Mouse (Mus musculus): ENCODE measurements around the gene Klk1. TPM values are rescaled to one million over a fixed set of nuclear protein-coding genes. Genes with fewer than 3 reads are reported as not detected.
"Not testable (repeated sequence)": the region's sequence is repeated elsewhere in the genome, so short reads cannot be mapped to it uniquely, and the experiment has no call there.

The Klk1 gene
- polyA plus RNA-seq (2015; fragmentation: Nextera tagmentation; extraction: Ambion mirVana): not detected in 2 replicates

GRCm38 (mm10) chr7:44225076-44225475, at the start of gene Klk1:
Klk1 (plus strand) TSS chr7:44225360.
- no peaks in the 10 kb centered on the region for H3K9me3 ChIP-seq (replicated peaks)
- H3K36me3 ChIP-seq (ENCODE audit: poor library complexity, severe bottlenecking): no peaks in the 10 kb centered on the region
- no peaks in the 10 kb centered on the region for H3K4me1 ChIP-seq
- H3K27ac ChIP-seq: no peak within 1 kb of the TSS
- H3K9ac ChIP-seq: no peak within 1 kb of the TSS
- no peak within 1 kb of the TSS for H3K4me2 ChIP-seq
- WGBS: 54% methylated on average over 1 of the region's 1 CpGs
- H3K27me3 ChIP-seq: no peaks in the 10 kb centered on the region
- no peak for ATAC-seq
- no peak within 1 kb of the TSS for H3K4me3 ChIP-seq

DNA sequence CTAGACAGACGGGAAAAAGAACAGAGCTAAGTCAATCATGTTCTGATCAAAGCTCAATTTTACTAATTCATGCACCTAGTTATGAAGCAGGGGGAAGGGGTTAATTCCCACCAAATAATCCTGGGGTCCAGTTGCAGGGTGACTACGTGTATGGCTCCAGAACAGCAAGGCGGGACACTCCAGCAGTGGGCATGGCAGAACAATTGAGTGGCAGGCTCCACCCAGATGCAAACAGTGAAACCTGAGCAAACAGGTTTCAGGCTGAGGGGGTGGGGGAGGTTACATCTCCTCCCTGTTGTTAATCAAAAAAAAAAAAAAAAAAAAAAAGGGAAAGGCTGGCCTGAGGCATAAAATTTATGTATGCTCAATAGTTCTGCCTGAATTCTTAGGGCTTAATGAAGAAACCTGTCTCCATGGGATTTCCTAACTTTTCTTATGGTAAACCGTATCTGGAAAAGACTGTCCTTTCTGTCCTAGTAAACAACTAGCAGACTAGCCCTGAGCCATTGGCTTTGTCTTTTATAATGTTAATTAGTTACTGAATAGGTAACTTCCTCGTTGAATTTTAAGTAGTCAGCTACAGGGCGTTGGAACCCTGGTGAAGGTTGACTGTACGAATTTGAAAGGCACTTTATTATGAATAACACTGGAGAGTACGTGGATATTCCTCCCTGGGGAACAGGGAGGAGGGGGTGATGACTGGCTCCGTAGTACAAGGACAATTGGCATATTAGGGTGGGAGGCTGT, 45.7 kb upstream of the Klk1 start:
- H3K36me3 ChIP-seq (ENCODE audit: poor library complexity, severe bottlenecking): no peaks in the 10 kb centered on the region
- ATAC-seq: no peak
- no peak overlapping the region for H3K9ac ChIP-seq
- no peak overlapping the region for H3K4me2 ChIP-seq
- no peak overlapping the region for H3K27ac ChIP-seq
- no peaks in the 10 kb centered on the region for H3K9me3 ChIP-seq (replicated peaks)
- WGBS: 22% methylated on average over 9 of the region's 9 CpGs
- no peak overlapping the region for H3K4me3 ChIP-seq
- no peaks in the 10 kb centered on the region for H3K4me1 ChIP-seq
- no peaks in the 10 kb centered on the region for H3K27me3 ChIP-seq

GRCm38 (mm10) chr7:44186516-44186915, 38.6 kb upstream of the Klk1 start:
- WGBS: 67% methylated on average over 8 of the region's 8 CpGs
- not testable (repeated sequence) for H3K4me1 ChIP-seq; H3K9me3 ChIP-seq (replicated peaks); H3K27me3 ChIP-seq; H3K9ac ChIP-seq; ATAC-seq; H3K27ac ChIP-seq; H3K4me2 ChIP-seq; H3K36me3 ChIP-seq (ENCODE audit: poor library complexity, severe bottlenecking); H3K4me3 ChIP-seq

DNA sequence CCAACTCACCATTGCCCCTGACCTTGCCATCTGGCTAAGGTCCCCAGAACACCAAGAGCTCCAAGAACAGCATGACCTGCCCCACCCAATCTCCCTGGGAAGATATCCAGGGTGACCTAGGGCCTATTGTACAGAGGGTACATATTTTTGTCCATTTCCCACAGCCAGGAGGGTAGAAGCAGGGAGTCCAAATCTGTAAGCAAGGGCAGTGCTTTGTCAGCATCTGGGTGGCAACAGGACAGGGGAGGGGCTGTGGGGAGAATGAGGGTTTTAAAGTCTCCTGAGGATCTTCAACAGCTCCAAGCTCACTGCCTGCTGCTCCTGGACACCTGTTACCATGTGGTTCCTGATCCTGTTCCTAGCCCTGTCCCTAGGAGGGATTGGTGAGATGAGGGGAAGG, 37.2 kb upstream of the Klk1 start, which contains the start of gene Klk1b24:
Klk1b24 (plus strand) TSS at position 301 of the 400 bp plus-strand sequence.
- H3K4me3 ChIP-seq; ATAC-seq; H3K9ac ChIP-seq; H3K36me3 ChIP-seq (ENCODE audit: poor library complexity, severe bottlenecking); H3K9me3 ChIP-seq (replicated peaks); H3K27ac ChIP-seq; H3K4me2 ChIP-seq; H3K4me1 ChIP-seq; H3K27me3 ChIP-seq: not testable (repeated sequence)

DNA sequence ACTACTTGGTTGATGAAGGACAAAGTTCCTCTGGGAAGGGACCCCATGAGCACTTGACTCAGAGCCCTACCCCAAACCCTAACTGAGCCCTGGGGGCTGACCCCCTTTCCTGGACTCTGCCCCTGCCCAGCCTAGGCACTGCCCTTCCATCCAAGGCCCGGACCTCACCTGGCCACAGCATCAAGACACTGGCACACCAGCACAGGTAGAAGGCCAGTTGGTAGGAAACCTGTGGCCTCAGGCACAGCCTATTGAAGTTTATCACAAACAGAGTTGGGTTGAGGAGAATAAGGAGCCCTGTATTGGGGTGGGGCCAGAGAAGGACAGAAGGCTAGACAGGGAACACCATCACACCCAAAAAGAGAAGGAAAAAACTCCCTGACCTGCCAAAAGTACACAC, 31.7 kb upstream of the Klk1 start:
- not testable (repeated sequence) for H3K27ac ChIP-seq; H3K36me3 ChIP-seq (ENCODE audit: poor library complexity, severe bottlenecking); H3K27me3 ChIP-seq; H3K4me2 ChIP-seq; H3K4me1 ChIP-seq; ATAC-seq; H3K9ac ChIP-seq; H3K4me3 ChIP-seq; H3K9me3 ChIP-seq (replicated peaks)
- 69% methylated on average over 1 of the region's 1 CpGs for WGBS

GRCm38 (mm10) chr7:44197891-44198290, 27.3 kb upstream of the Klk1 start, which contains the start of gene Klk1b3:
Klk1b3 (plus strand) TSS chr7:44198191.
- ATAC-seq: no peak
- H3K4me3 ChIP-seq: no peak within 1 kb of the TSS
- H3K9ac ChIP-seq: no peak within 1 kb of the TSS
- H3K9me3 ChIP-seq (replicated peaks): no peaks in the 10 kb centered on the region
- no peak within 1 kb of the TSS for H3K4me2 ChIP-seq
- no peak within 1 kb of the TSS for H3K27ac ChIP-seq
- no peaks in the 10 kb centered on the region for H3K36me3 ChIP-seq (ENCODE audit: poor library complexity, severe bottlenecking)
- 79% methylated on average over 3 of the region's 3 CpGs for WGBS
- no peaks in the 10 kb centered on the region for H3K27me3 ChIP-seq
- H3K4me1 ChIP-seq: no peaks in the 10 kb centered on the region

DNA sequence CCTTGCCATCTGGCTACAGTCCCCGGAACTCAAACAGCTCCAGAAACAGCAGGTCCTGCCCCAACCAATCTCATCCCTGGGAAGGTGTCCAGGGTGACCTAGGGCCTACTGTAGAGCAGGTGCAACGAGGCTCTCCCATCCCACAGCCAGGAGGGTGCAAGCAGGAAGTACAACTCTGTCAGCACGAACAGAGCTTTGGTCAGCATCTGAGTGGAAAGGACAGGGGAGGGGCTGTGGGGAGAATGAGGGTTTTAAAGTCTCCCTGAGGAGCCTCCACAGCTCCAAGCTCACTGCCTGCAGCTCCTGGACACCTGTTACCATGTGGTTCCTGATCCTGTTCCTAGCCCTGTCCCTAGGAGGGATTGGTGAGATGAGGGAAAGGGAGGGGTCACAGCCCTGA, 18.0 kb upstream of the Klk1 start, which contains the start of gene Klk1b4:
Klk1b4 (plus strand) TSS at position 301 of the 400 bp plus-strand sequence.
- not testable (repeated sequence) for H3K36me3 ChIP-seq (ENCODE audit: poor library complexity, severe bottlenecking); H3K4me3 ChIP-seq; H3K9me3 ChIP-seq (replicated peaks); H3K4me1 ChIP-seq; H3K4me2 ChIP-seq; H3K9ac ChIP-seq; H3K27me3 ChIP-seq; H3K27ac ChIP-seq; ATAC-seq
- WGBS: 46% methylated on average over 3 of the region's 3 CpGs

- H3K36me3 ChIP-seq (ENCODE audit: poor library complexity, severe bottlenecking): no peaks in the 10 kb centered on the region
- H3K4me3 ChIP-seq: no peak overlapping the region
- no peak overlapping the region for H3K9ac ChIP-seq
- no peak overlapping the region for H3K4me2 ChIP-seq
- 87% methylated on average over 3 of the region's 3 CpGs for WGBS
- no peaks in the 10 kb centered on the region for H3K4me1 ChIP-seq
- no peak for ATAC-seq
- H3K9me3 ChIP-seq (replicated peaks): no peaks in the 10 kb centered on the region
- no peak overlapping the region for H3K27ac ChIP-seq
- H3K27me3 ChIP-seq: no peaks in the 10 kb centered on the region
These were observed 16.9 kb upstream of the Klk1 start for GRCm38 (mm10) chr7:44208307-44208706.

- Histone ChIP-seq H3K4me2 (no peak within 1 kb of the TSS), H3K4me3 (no peak within 1 kb of the TSS), H3K4me1 (no peaks in the 10 kb centered on the region), H3K9me3 (replicated peaks) (no peaks in the 10 kb centered on the region), H3K36me3 (ENCODE audit: poor library complexity, severe bottlenecking) (no peaks in the 10 kb centered on the region), H3K9ac (no peak within 1 kb of the TSS), H3K27ac (no peak within 1 kb of the TSS), H3K27me3 (no peaks in the 10 kb centered on the region)
- WGBS: 82% methylated on average over 1 of the region's 1 CpGs
- ATAC-seq: no peak
These were observed 9.5 kb upstream of the Klk1 start, which contains the start of gene Klk1b5 for GRCm38 (mm10) chr7:44215645-44216044. Klk1b5 (plus strand) TSS chr7:44215945.

DNA sequence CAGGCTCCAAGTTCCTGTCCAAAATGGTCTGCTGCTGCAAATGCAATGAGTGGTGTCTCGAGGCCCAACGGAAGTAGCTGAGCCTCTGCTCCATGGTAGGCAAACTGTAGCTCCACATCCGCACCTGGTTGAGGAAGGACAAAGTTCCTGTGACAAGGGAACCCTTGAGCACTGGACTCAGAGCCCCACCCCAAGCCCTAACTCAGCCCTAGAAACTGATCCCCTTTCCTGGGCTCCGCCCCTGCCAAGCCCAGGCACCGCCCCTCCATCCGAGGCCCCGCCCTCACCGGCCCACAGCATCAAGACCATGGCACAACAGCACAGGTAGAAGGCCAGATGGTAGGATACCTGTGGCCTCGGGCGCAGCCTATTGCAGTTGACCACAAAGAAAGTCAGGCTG, 3.6 kb upstream of the Klk1 start:
- not testable (repeated sequence) for H3K27me3 ChIP-seq; H3K27ac ChIP-seq; H3K9ac ChIP-seq; H3K4me1 ChIP-seq; H3K36me3 ChIP-seq (ENCODE audit: poor library complexity, severe bottlenecking); H3K4me3 ChIP-seq; ATAC-seq; H3K9me3 ChIP-seq (replicated peaks); H3K4me2 ChIP-seq
- 77% methylated on average over 8 of the region's 10 CpGs for WGBS

DNA sequence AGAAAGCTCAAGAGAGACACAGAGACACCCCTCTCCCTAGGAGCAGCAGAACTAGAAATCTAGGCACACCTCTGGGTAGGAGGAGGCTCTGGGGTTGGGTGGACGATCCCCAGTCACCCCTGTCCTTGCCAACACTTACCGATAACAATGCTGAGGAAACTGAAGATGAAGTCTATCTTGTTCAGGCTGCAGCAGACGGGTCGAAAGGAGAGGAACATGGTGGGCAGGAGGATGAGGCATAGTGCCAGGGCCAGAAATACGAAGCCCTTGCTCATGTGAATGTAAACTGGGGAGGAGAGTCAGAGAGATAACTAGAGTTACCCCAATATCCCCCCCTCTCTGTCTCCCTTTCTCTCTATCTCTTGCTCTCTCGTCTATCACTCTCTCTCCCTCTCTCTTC, 2.8 kb upstream of the Klk1 start:
- WGBS: 80% methylated on average over 6 of the region's 6 CpGs
- not testable (repeated sequence) for ATAC-seq; H3K9ac ChIP-seq; H3K27me3 ChIP-seq; H3K4me2 ChIP-seq; H3K4me1 ChIP-seq; H3K36me3 ChIP-seq (ENCODE audit: poor library complexity, severe bottlenecking); H3K4me3 ChIP-seq; H3K27ac ChIP-seq; H3K9me3 ChIP-seq (replicated peaks)

DNA sequence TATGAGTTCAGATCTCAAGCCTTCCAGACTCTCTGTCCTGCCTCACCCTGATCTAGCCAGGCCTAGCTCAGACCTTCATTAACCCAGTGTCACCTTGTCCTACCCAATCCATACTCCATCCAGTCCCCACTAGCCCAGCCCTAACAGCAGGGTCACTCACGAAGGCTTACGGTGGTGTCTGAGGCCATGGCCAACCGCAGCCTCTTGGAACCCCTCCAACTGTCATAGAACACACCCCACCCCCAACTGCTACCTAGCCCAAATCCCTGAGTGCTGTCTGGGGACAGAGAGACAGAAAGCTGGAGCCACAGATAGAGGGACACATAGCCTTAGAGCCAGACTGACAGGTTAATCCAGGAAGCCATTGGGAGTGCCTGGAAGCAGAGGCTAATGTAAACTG, 10.7 kb downstream of the Klk1 start, which contains the start of gene Gm36864:
Gm36864 (plus strand) TSS at position 269 of the 400 bp plus-strand sequence.
- Histone ChIP-seq H3K4me3 (no peak within 1 kb of the TSS), H3K27me3 (0 out of 2 replicates have a peak, but pooled peaks cover 3% of the 10 kb centered on the region), H3K4me1 (no peaks in the 10 kb centered on the region), H3K9ac (no peak within 1 kb of the TSS), H3K9me3 (replicated peaks) (no peaks in the 10 kb centered on the region), H3K36me3 (ENCODE audit: poor library complexity, severe bottlenecking) (no peaks in the 10 kb centered on the region), H3K4me2 (no peak within 1 kb of the TSS), H3K27ac (no peak within 1 kb of the TSS)
- WGBS: 80% methylated on average over 3 of the region's 3 CpGs
- no peak for ATAC-seq

DNA sequence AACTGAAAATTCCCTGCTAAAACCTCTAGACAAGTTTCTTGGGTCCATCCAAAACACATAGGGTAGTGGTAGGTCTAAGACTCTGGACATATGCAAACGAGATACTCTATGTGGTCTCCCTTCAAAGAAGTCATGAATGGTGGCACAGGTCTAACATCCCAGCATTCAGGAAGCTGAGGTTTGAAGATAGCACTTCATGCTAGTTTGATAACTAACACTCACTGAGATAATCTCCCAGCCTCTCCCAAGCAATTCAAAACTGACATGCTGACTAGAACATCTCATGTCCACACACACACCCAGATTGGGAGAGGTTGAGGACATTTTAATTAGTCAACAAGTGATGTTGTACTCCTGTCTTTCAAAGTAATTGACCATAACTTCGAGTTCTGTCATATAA, 14.8 kb downstream of the Klk1 start:
- Histone ChIP-seq H3K27me3 (0 out of 2 replicates have a peak, but pooled peaks cover 3% of the 10 kb centered on the region), H3K27ac (no peak overlapping the region), H3K4me2 (no peak overlapping the region), H3K4me1 (no peaks in the 10 kb centered on the region), H3K9ac (no peak overlapping the region), H3K4me3 (no peak overlapping the region), H3K9me3 (replicated peaks) (no peaks in the 10 kb centered on the region), H3K36me3 (ENCODE audit: poor library complexity, severe bottlenecking) (no peaks in the 10 kb centered on the region)
- no peak for ATAC-seq
- 56% methylated on average over 2 of the region's 2 CpGs for WGBS
